Mouse (Mus musculus): ENCODE measurements around the gene Npff.

DNA sequence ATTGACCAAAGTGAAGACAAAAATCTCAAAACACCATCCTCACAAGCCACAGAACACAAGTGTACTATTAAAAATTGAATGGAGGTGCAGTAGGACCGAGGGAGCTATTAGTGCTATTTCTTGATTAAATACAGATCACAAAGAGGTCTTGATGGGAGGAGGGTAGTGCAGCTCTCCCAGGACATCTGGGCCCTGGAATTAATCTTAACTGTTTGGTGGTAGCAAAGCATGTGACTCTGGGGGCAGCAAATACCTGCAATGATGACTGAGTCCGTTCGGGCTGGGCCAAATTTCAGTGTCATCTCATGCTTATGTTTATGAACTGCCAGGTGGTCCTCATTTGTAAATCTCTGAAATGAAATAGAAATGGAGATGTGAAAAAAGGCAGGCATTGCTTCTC lies 38.3 kb upstream of the Npff start:
- no peak for TF ChIP-seq CTCF (IDR thresholded peaks at IDR 0.05; ENCODE audit: low read depth)
- no peak for TF ChIP-seq EP300 (optimal IDR thresholded peaks at IDR 0.05)

Data from stomach, postnatal 0 days (tissue).